Mouse (Mus musculus) myocyte (in vitro differentiated cells): ENCODE measurements around the gene Uqcrh.

ENCODE experiments used
- MYOD1 ChIP-seq, 3 experiments: IDR thresholded peaks; one replicate each; pipeline ENCODE4 v1.6.1; 2011; ENCODE audit warnings: control low read depth in 2 of 3, low read depth in 2 of 3, mild to moderate bottlenecking in 2 of 3, moderate library complexity in 1 of 3; ENCODE audit not compliant: insufficient read length in 2 of 3, control insufficient read depth in 1 of 3
- MYOG ChIP-seq, 3 experiments: IDR thresholded peaks; one replicate each; pipeline ENCODE4 v1.6.1; 2011; ENCODE audit warnings: control low read depth in 2 of 3, low read depth in 2 of 3, mild to moderate bottlenecking in 2 of 3; ENCODE audit not compliant: insufficient read length in 2 of 3, control insufficient read depth in 1 of 3, insufficient read depth in 1 of 3
- POLR2A ChIP-seq: IDR thresholded peaks from one replicate; pipeline ENCODE4 v1.6.1; 2011; ENCODE audit warnings: low read depth, mild to moderate bottlenecking, control low read depth, moderate library complexity; ENCODE audit not compliant: insufficient read length
- REST ChIP-seq: IDR thresholded peaks from one replicate; pipeline ENCODE4 v1.6.1; 2011; ENCODE audit warnings: mild to moderate bottlenecking, control low read depth, moderate library complexity; ENCODE audit not compliant: insufficient read depth, insufficient read length
- TCF3 ChIP-seq: IDR thresholded peaks from one replicate; pipeline ENCODE4 v1.6.1; 2011; ENCODE audit warnings: low read depth, control low read depth; ENCODE audit not compliant: insufficient read length
- USF1 ChIP-seq: IDR thresholded peaks from one replicate; pipeline ENCODE4 v1.6.1; 2011; ENCODE audit warnings: low read depth, mild to moderate bottlenecking, control low read depth, moderate library complexity

GRCm38 (mm10) chr4:116074861-116075620 lies at the start of gene Uqcrh, which contains the start of gene Lrrc41:
- TF ChIP-seq USF1, result no peak
- no peak for TF ChIP-seq REST
- TF ChIP-seq POLR2A, result peak; percentile 86
- no peak for TF ChIP-seq MYOD1 (IDR thresholded peaks at IDR 0.05; ENCODE audit: control insufficient read depth in 1 of 3, insufficient read length in 2 of 3, low read depth in 2 of 3)
- TF ChIP-seq MYOG (IDR thresholded peaks at IDR 0.05; ENCODE audit: control insufficient read depth in 1 of 3, insufficient read depth in 1 of 3, insufficient read length in 2 of 3, low read depth in 2 of 3), result no peak
- TF ChIP-seq TCF3, result no peak
